ENCODE assay signal across 24 mouse cellular contexts in genomic region chr17:85609621-85610392, GRCm38 (mm10). TPM values are rescaled to one million over a fixed set of nuclear protein-coding genes. Genes with fewer than 3 reads are reported as not detected.
DNase-seq lines count a peak whose midpoint lies in the region; ATAC-seq lines count a peak whose summit lies in the region.
"Had no signal": no experiment of that assay in that cellular context is flagged by ENCODE, and none has a peak within 500 bp of the region (broad histone marks: within the 10 kb centered on the region; RNA-seq: fewer than 3 reads in every experiment).

No protein-coding gene starts in this region.

- H3K27ac ChIP-seq in forebrain, embryonic 11.5 days (ENCODE audit: low read depth, low read length): no peak overlapping the region
- H3K27ac ChIP-seq in forebrain, embryonic 16.5 days (ENCODE audit: low read length): no peak overlapping the region
- peak overlapping the region; percentile 77; the same call in 1 of the 2 replicates for H3K27ac ChIP-seq in midbrain, embryonic 13.5 days
- no peak overlapping the region for H3K27ac ChIP-seq in midbrain, embryonic 10.5 days (replicated peaks)
- H3K27ac ChIP-seq in midbrain, embryonic 14.5 days (replicated peaks; ENCODE audit: low read depth, low read length): peak overlapping the region; percentile 80

- H3K27me3 ChIP-seq in forebrain, embryonic 11.5 days (ENCODE audit: control insufficient read depth, insufficient read depth, low read length): peaks cover 80% of the 10 kb centered on the region
- peaks cover 82% of the 10 kb centered on the region for H3K27me3 ChIP-seq in forebrain, embryonic 16.5 days (replicated peaks; ENCODE audit: control insufficient read depth, insufficient read depth, low read length)
- peaks cover 92% of the 10 kb centered on the region for H3K27me3 ChIP-seq in midbrain, embryonic 13.5 days
- peaks cover 100% of the 10 kb centered on the region for H3K27me3 ChIP-seq in midbrain, embryonic 10.5 days (ENCODE audit: low read depth, poor library complexity, severe bottlenecking)
- peaks cover 91% of the 10 kb centered on the region for H3K27me3 ChIP-seq in midbrain, embryonic 14.5 days (ENCODE audit: control insufficient read depth, insufficient read depth, low read length)

- no peaks in the 10 kb centered on the region for H3K36me3 ChIP-seq in forebrain, embryonic 11.5 days (ENCODE audit: control insufficient read depth, insufficient read depth, low read length)
- no peaks in the 10 kb centered on the region for H3K36me3 ChIP-seq in forebrain, embryonic 16.5 days (ENCODE audit: control insufficient read depth, insufficient read depth)
- no peaks in the 10 kb centered on the region for H3K36me3 ChIP-seq in midbrain, embryonic 13.5 days
- no peaks in the 10 kb centered on the region for H3K36me3 ChIP-seq in midbrain, embryonic 10.5 days
- H3K36me3 ChIP-seq in midbrain, embryonic 14.5 days (ENCODE audit: control insufficient read depth, insufficient read depth, low read length): no peaks in the 10 kb centered on the region
- H3K36me3 ChIP-seq: embryonic facial prominence, embryonic 13.5 days; heart, embryonic 12.5 days had no signal

- no peak overlapping the region for H3K4me2 ChIP-seq in forebrain, embryonic 11.5 days (ENCODE audit: low read depth, low read length, severe bottlenecking)
- H3K4me2 ChIP-seq in forebrain, embryonic 16.5 days (ENCODE audit: low read length): no peak overlapping the region
- peak overlapping the region; percentile 5 for H3K4me2 ChIP-seq in midbrain, embryonic 13.5 days (replicated peaks)
- H3K4me2 ChIP-seq in midbrain, embryonic 14.5 days (ENCODE audit: low read length): peak overlapping the region; percentile 41
- H3K4me2 ChIP-seq: liver, embryonic 11.5 days had no signal

- 23% methylated on average over 13 of the region's 13 CpGs for WGBS in forebrain, embryonic 11.5 days
- WGBS in forebrain, embryonic 16.5 days: 39% methylated on average over 13 of the region's 13 CpGs
- WGBS in midbrain, embryonic 13.5 days: 14% methylated on average over 13 of the region's 13 CpGs
- 9% methylated on average over 13 of the region's 13 CpGs for WGBS in midbrain, embryonic 10.5 days
- WGBS in midbrain, embryonic 14.5 days: 5% methylated on average over 13 of the region's 13 CpGs

- DNase-seq in forebrain, embryonic 11.5 days (ENCODE audit: low spot score): peak; percentile 47
- no peak for DNase-seq in midbrain, embryonic 10.5 days (ENCODE audit: low spot score)
- DNase-seq in midbrain, embryonic 14.5 days: no peak
- no peak for DNase-seq in right cerebral cortex, postnatal 36 days (ENCODE audit: low spot score in 2 of 2)
- DNase-seq in urinary bladder, postnatal 10 days (ENCODE audit: low spot score): no peak
- DNase-seq: adrenal gland, postnatal 36 days; cerebellum, adult 11-12 months; cerebellum, postnatal 25 days; heart, postnatal 14 days; lung, adult 2 months; lung, postnatal 4 days; right cerebral cortex, adult 18-20 months; thymus, postnatal 14 days had no signal

- no peak for ATAC-seq in forebrain, embryonic 11.5 days (replicated peaks; ENCODE audit: low FRiP score)
- no peak for ATAC-seq in forebrain, embryonic 16.5 days
- ATAC-seq in midbrain, embryonic 13.5 days: no peak
- ATAC-seq in midbrain, embryonic 14.5 days (ENCODE audit: low FRiP score, low TSS enrichment): no peak
- ATAC-seq: hindbrain, embryonic 16.5 days; intestine, embryonic 16.5 days had no signal

- H3K4me1 ChIP-seq in forebrain, embryonic 11.5 days (replicated peaks; ENCODE audit: control insufficient read depth, insufficient read depth, low read length): peaks cover 16% of the 10 kb centered on the region
- H3K4me1 ChIP-seq in forebrain, embryonic 16.5 days (replicated peaks; ENCODE audit: control insufficient read depth, insufficient read depth, low read length): peaks cover 28% of the 10 kb centered on the region
- peaks cover 13% of the 10 kb centered on the region for H3K4me1 ChIP-seq in midbrain, embryonic 13.5 days (replicated peaks)
- H3K4me1 ChIP-seq in midbrain, embryonic 10.5 days: peaks cover 38% of the 10 kb centered on the region
- 0 out of 2 replicates have a peak, but pooled peaks cover 3% of the 10 kb centered on the region for H3K4me1 ChIP-seq in midbrain, embryonic 14.5 days (ENCODE audit: control insufficient read depth, insufficient read depth, low read length)

- H3K4me3 ChIP-seq in forebrain, embryonic 11.5 days (ENCODE audit: low read depth, low read length): no peak overlapping the region
- no peak overlapping the region for H3K4me3 ChIP-seq in forebrain, embryonic 16.5 days (replicated peaks; ENCODE audit: low read length)
- H3K4me3 ChIP-seq in midbrain, embryonic 13.5 days (replicated peaks): no peak overlapping the region
- no peak overlapping the region for H3K4me3 ChIP-seq in midbrain, embryonic 10.5 days
- 0 out of 2 replicates have a peak overlapping the region, but pooled peaks have one; percentile 14 for H3K4me3 ChIP-seq in midbrain, embryonic 14.5 days (replicated peaks; ENCODE audit: low read depth, low read length)

- no peak overlapping the region for H3K9ac ChIP-seq in forebrain, embryonic 11.5 days (ENCODE audit: low read length)
- no peak overlapping the region for H3K9ac ChIP-seq in forebrain, embryonic 16.5 days (replicated peaks; ENCODE audit: low read depth, low read length)
- no peak overlapping the region for H3K9ac ChIP-seq in midbrain, embryonic 13.5 days (replicated peaks)
- no peak overlapping the region for H3K9ac ChIP-seq in midbrain, embryonic 14.5 days (replicated peaks; ENCODE audit: low read length)
- H3K9ac ChIP-seq: heart, embryonic 12.5 days had no signal

- H3K9me3 ChIP-seq in forebrain, embryonic 11.5 days (ENCODE audit: control insufficient read depth, low read length): no peaks in the 10 kb centered on the region
- no peaks in the 10 kb centered on the region for H3K9me3 ChIP-seq in forebrain, embryonic 16.5 days (ENCODE audit: control insufficient read depth, low read length)
- H3K9me3 ChIP-seq in midbrain, embryonic 13.5 days: no peaks in the 10 kb centered on the region
- no peaks in the 10 kb centered on the region for H3K9me3 ChIP-seq in midbrain, embryonic 10.5 days (replicated peaks)
- no peaks in the 10 kb centered on the region for H3K9me3 ChIP-seq in midbrain, embryonic 14.5 days (ENCODE audit: control insufficient read depth, low read length)
- H3K9me3 ChIP-seq: embryonic facial prominence, embryonic 13.5 days; heart, embryonic 12.5 days had no signal

RNA-seq across cellular contexts. Expression of gene Six3, which starts 3.6 kb away (rescaled TPM):
- polyA plus RNA-seq in forebrain, embryonic 11.5 days (2014; fragmentation: Nextera tagmentation; extraction: Ambion mirVana): 17.1 and 17.5 TPM in 2 replicates
- 15.6 and 17.6 TPM in 2 replicates for polyA plus RNA-seq in forebrain, embryonic 16.5 days (2015; fragmentation: Nextera tagmentation; extraction: Ambion mirVana)
- polyA plus RNA-seq in midbrain, embryonic 13.5 days (2015; fragmentation: Nextera tagmentation; extraction: Ambion mirVana): 15.6 and 21.9 TPM in 2 replicates
- polyA plus RNA-seq in midbrain, embryonic 10.5 days (2016; fragmentation: Nextera tagmentation; extraction: Ambion mirVana): 4.0 and 7.9 TPM in 2 replicates
- polyA plus RNA-seq in midbrain, embryonic 14.5 days (2014; fragmentation: Nextera tagmentation; extraction: Ambion mirVana): 19.9 and 20.2 TPM in 2 replicates
- polyA plus RNA-seq: gonadal fat pad, adult 2 months; heart, embryonic 12.5 days; intestine, embryonic 16.5 days; kidney, embryonic 14.5 days; limb, embryonic 11.5 days; liver, embryonic 11.5 days; lung, adult 2 months; small intestine, adult 2 months had no signal

Comparison
In these comparisons a context has a peak if more than half of its experiments do, and no peak if none do; other contexts are left out.
1. H3K27ac ChIP-seq: peak in midbrain, embryonic 13.5 days (single experiment) and midbrain, embryonic 14.5 days (single experiment); none in forebrain, embryonic 11.5 days (single experiment), forebrain, embryonic 16.5 days (single experiment) and midbrain, embryonic 10.5 days (single experiment).
2. H3K4me2 ChIP-seq: peak in midbrain, embryonic 13.5 days (single experiment) and midbrain, embryonic 14.5 days (single experiment); none in forebrain, embryonic 11.5 days (single experiment) and forebrain, embryonic 16.5 days (single experiment).